Mouse (Mus musculus): ENCODE measurements around the gene Gm47791.

The Gm47791 gene

GRCm38 (mm10) chr1:82724339-82725025 lies 46.6 kb downstream of the Gm47791 start, which contains the start of gene Mff:
TSS of gene Mff (plus strand) at chr1:82724890.
- peak; percentile 83 to 93 for DNase-seq (ENCODE audit: low spot score in 2 of 2)

All from left cerebral cortex, adult 9 months (tissue).